Mouse (Mus musculus) cortical plate, adult 2 months (tissue): ENCODE data around the gene Disp1.

ENCODE experiments used
- CTCF ChIP-seq: fragments of 200-500 bp; IDR thresholded peaks from 2 replicates; pipeline ENCODE4 v1.5.1; 2011; ENCODE audit warnings: mild to moderate bottlenecking, control low read depth, low read length; ENCODE audit not compliant: insufficient read depth; ENCODE audit errors: extremely low read depth
- POLR2A ChIP-seq: fragments of 200-500 bp; IDR thresholded peaks from 2 replicates; pipeline ENCODE4 v1.6.1; 2011; ENCODE audit warnings: mild to moderate bottlenecking, low read length, control low read depth; ENCODE audit not compliant: insufficient read depth; ENCODE audit errors: extremely low read depth

GRCm38 (mm10) chr1:183067807-183068206 lies 153.5 kb downstream of the Disp1 start:
- no peak for TF ChIP-seq CTCF
- TF ChIP-seq POLR2A: no peak
